Mouse (Mus musculus) brain, embryonic 14.5 days (tissue): ENCODE data around the gene Tmem52. TPM values are rescaled to one million over a fixed set of nuclear protein-coding genes. Genes with fewer than 3 reads are reported as not detected.
"Not testable (repeated sequence)": the region's sequence is repeated elsewhere in the genome, so short reads cannot be mapped to it uniquely, and the experiment has no call there.

Experiments
- DNase-seq: peaks from one replicate; pipeline ENCODE4 v3.0.0-alpha.2; 2011; ENCODE audit warnings: low read depth
- CTCF ChIP-seq: fragments of 200-500 bp; IDR thresholded peaks from 2 replicates; pipeline ENCODE4 v1.5.1; 2012; ENCODE audit warnings: inconsistent platforms, mild to moderate bottlenecking, moderate library complexity, borderline replicate concordance; ENCODE audit not compliant: insufficient read depth, insufficient read length; ENCODE audit errors: extremely low read depth
- POLR2A ChIP-seq: fragments of 200-500 bp; IDR thresholded peaks from 2 replicates; pipeline ENCODE4 v1.6.1; 2012; ENCODE audit warnings: mild to moderate bottlenecking, inconsistent platforms, borderline replicate concordance; ENCODE audit not compliant: poor library complexity, insufficient read depth, insufficient read length, severe bottlenecking; ENCODE audit errors: extremely low read depth
- polyA plus RNA-seq: library from polyadenylated mRNA; depleted of rRNA; stranded (reverse); fragments of >200 nt; gene quantifications from 2 replicates; pipeline ENCODE4 v1.2.3, GENCODE M21; 2012

The Tmem52 gene
- polyA plus RNA-seq, 1 experiment = 0.23 TPM

- no peak for DNase-seq
- TF ChIP-seq CTCF = no peak
- TF ChIP-seq POLR2A = no peak
Measured at GRCm38 (mm10) chr4:155464061-155464460, 4.9 kb upstream of the Tmem52 start.

GRCm38 (mm10) chr4:155465607-155466006 is 3.3 kb upstream of the Tmem52 start:
- no peak for DNase-seq
- TF ChIP-seq CTCF (no peak), POLR2A (no peak)

- TF ChIP-seq CTCF (no peak), POLR2A (no peak)
- DNase-seq = no peak
Measured at GRCm38 (mm10) chr4:155466080-155466479, 2.8 kb upstream of the Tmem52 start.

GRCm38 (mm10) chr4:155467237-155468010 is 1.5 kb upstream of the Tmem52 start:
- no peak for DNase-seq
- TF ChIP-seq POLR2A = no peak
- TF ChIP-seq CTCF = no peak

GRCm38 (mm10) chr4:155469590-155470262 is 812 bp downstream of the Tmem52 start:
- TF ChIP-seq POLR2A (no peak), CTCF (no peak)
- DNase-seq = no peak

GRCm38 (mm10) chr4:155470263-155470953 is 1.5 kb downstream of the Tmem52 start:
- no peak for DNase-seq
- TF ChIP-seq POLR2A = no peak
- TF ChIP-seq CTCF = no peak

- DNase-seq = no peak
- TF ChIP-seq POLR2A (no peak), CTCF (no peak)
Measured at GRCm38 (mm10) chr4:155470997-155471396, 2.1 kb downstream of the Tmem52 start.

- DNase-seq = no peak
- TF ChIP-seq CTCF (no peak), POLR2A (no peak)
Measured at GRCm38 (mm10) chr4:155471406-155471805, 2.5 kb downstream of the Tmem52 start.

- no peak for TF ChIP-seq CTCF
- TF ChIP-seq POLR2A = no peak
- peak; percentile 83 for DNase-seq
Measured at GRCm38 (mm10) chr4:155472716-155473290, 3.9 kb downstream of the Tmem52 start.

- peak; percentile 27 for DNase-seq
Measured at GRCm38 (mm10) chr4:155473319-155473718, 4.4 kb downstream of the Tmem52 start.

GRCm38 (mm10) chr4:155473796-155474195 is 4.9 kb downstream of the Tmem52 start:
- DNase-seq = not testable (repeated sequence)

More at GRCm38 (mm10) chr4:155473319-155473718, 4.4 kb downstream of the Tmem52 start:
- TF ChIP-seq POLR2A = no peak
- TF ChIP-seq CTCF = no peak

- TF ChIP-seq CTCF = peak; percentile 97
- no peak for TF ChIP-seq POLR2A
- peak; percentile 88 for DNase-seq
Measured at GRCm38 (mm10) chr4:155481381-155482124, 12.6 kb downstream of the Tmem52 start.

- no peak for TF ChIP-seq CTCF
- no peak for TF ChIP-seq POLR2A
- DNase-seq = no peak
Measured at GRCm38 (mm10) chr4:155482125-155482480, 13.2 kb downstream of the Tmem52 start.
